Mouse (Mus musculus) heart, postnatal 4 days (tissue): ENCODE results near the gene Pgbd5. TPM values are rescaled to one million over a fixed set of nuclear protein-coding genes. Genes with fewer than 3 reads are reported as not detected.
A peak's percentile ranks its signal among the peaks of the same experiment; 100 is the strongest.

ENCODE experiments used
- DNase-seq: peaks from one replicate; pipeline ENCODE4 v3.0.0; 2021
- total RNA-seq, 2 experiments: library from RNA; stranded (reverse); gene quantifications; 2 replicates each; pipeline ENCODE4 v1.2.3; 2021

Gene Pgbd5
- 1 to 10 TPM; 3.0 to 3.6 TPM for total RNA-seq

- DNase-seq = no peak
Measured at GRCm38 (mm10) chr8:124439558-124439957, at the start of gene Pgbd5. Gene Pgbd5, minus strand, starts transcription at chr8:124439658.

- no peak for DNase-seq
Measured at GRCm38 (mm10) chr8:124483356-124484115, 44.1 kb upstream of the Pgbd5 start.

- DNase-seq = no peak
Measured at GRCm38 (mm10) chr8:124482790-124483189, 43.3 kb upstream of the Pgbd5 start.

- DNase-seq = no peak
Measured at GRCm38 (mm10) chr8:124480321-124480720, 40.9 kb upstream of the Pgbd5 start.

GRCm38 (mm10) chr8:124479251-124479650 lies 39.8 kb upstream of the Pgbd5 start:
- no peak for DNase-seq

- DNase-seq = no peak
Measured at GRCm38 (mm10) chr8:124476701-124477100, 37.2 kb upstream of the Pgbd5 start.

- no peak for DNase-seq
Measured at GRCm38 (mm10) chr8:124475690-124476089, 36.2 kb upstream of the Pgbd5 start.

GRCm38 (mm10) chr8:124464641-124465040 lies 25.2 kb upstream of the Pgbd5 start:
- no peak for DNase-seq

- no peak for DNase-seq
Measured at GRCm38 (mm10) chr8:124463111-124463510, 23.7 kb upstream of the Pgbd5 start.

GRCm38 (mm10) chr8:124462192-124462591 lies 22.7 kb upstream of the Pgbd5 start:
- no peak for DNase-seq

GRCm38 (mm10) chr8:124461103-124461502 lies 21.6 kb upstream of the Pgbd5 start:
- no peak for DNase-seq

GRCm38 (mm10) chr8:124460660-124461059 lies 21.2 kb upstream of the Pgbd5 start:
- DNase-seq = peak; percentile 7

- DNase-seq = no peak
Measured at GRCm38 (mm10) chr8:124459627-124460026, 20.2 kb upstream of the Pgbd5 start.

- no peak for DNase-seq
Measured at GRCm38 (mm10) chr8:124455359-124455758, 15.9 kb upstream of the Pgbd5 start.

GRCm38 (mm10) chr8:124450192-124450895 lies 10.9 kb upstream of the Pgbd5 start:
- DNase-seq = no peak

- peak; percentile 67 for DNase-seq
Measured at GRCm38 (mm10) chr8:124448962-124449670, 9.7 kb upstream of the Pgbd5 start.

- DNase-seq = no peak
Measured at GRCm38 (mm10) chr8:124436741-124437140, 2.7 kb downstream of the Pgbd5 start.

- DNase-seq = no peak
Measured at GRCm38 (mm10) chr8:124435707-124436243, 3.7 kb downstream of the Pgbd5 start.

GRCm38 (mm10) chr8:124435170-124435569 lies 4.3 kb downstream of the Pgbd5 start:
- DNase-seq = no peak

GRCm38 (mm10) chr8:124434126-124434790 lies 5.2 kb downstream of the Pgbd5 start:
- peak; percentile 97 for DNase-seq

- peak; percentile 22 for DNase-seq
Measured at GRCm38 (mm10) chr8:124433451-124434125, 5.9 kb downstream of the Pgbd5 start.

- no peak for DNase-seq
Measured at GRCm38 (mm10) chr8:124430881-124431280, 8.6 kb downstream of the Pgbd5 start.
